Mouse (Mus musculus): ENCODE measurements around the gene Itpr3.

The Itpr3 gene

GRCm38 (mm10) chr17:27056812-27057516, at the start of gene Itpr3:
Itpr3 (plus strand) TSS chr17:27057304.
- DNase-seq (ENCODE audit: low read depth, low spot score): peak; percentile 88

- DNase-seq (ENCODE audit: low read depth, low spot score): no peak
Measured at GRCm38 (mm10) chr17:27008277-27008676, 48.8 kb upstream of the Itpr3 start.

GRCm38 (mm10) chr17:27011167-27011566, 45.9 kb upstream of the Itpr3 start:
- no peak for DNase-seq (ENCODE audit: low read depth, low spot score)

GRCm38 (mm10) chr17:27011998-27012672, 45.0 kb upstream of the Itpr3 start:
- DNase-seq (ENCODE audit: low read depth, low spot score): peak; percentile 82

GRCm38 (mm10) chr17:27012909-27013308, 44.2 kb upstream of the Itpr3 start:
- peak; percentile 40 for DNase-seq (ENCODE audit: low read depth, low spot score)

GRCm38 (mm10) chr17:27017564-27018499, 39.3 kb upstream of the Itpr3 start:
- peak; percentile 95 for DNase-seq (ENCODE audit: low read depth, low spot score)

GRCm38 (mm10) chr17:27018555-27019196, 38.4 kb upstream of the Itpr3 start:
- no peak for DNase-seq (ENCODE audit: low read depth, low spot score)

- DNase-seq (ENCODE audit: low read depth, low spot score): no peak
Measured at GRCm38 (mm10) chr17:27021076-27021475, 36.0 kb upstream of the Itpr3 start.

GRCm38 (mm10) chr17:27021736-27022135, 35.4 kb upstream of the Itpr3 start:
- DNase-seq (ENCODE audit: low read depth, low spot score): no peak

- peak; percentile 36 for DNase-seq (ENCODE audit: low read depth, low spot score)
Measured at GRCm38 (mm10) chr17:27023342-27023741, 33.8 kb upstream of the Itpr3 start.

GRCm38 (mm10) chr17:27025326-27025902, 31.7 kb upstream of the Itpr3 start:
- no peak for DNase-seq (ENCODE audit: low read depth, low spot score)

GRCm38 (mm10) chr17:27025951-27026350, 31.2 kb upstream of the Itpr3 start:
- no peak for DNase-seq (ENCODE audit: low read depth, low spot score)

GRCm38 (mm10) chr17:27027460-27028283, 29.4 kb upstream of the Itpr3 start:
- DNase-seq (ENCODE audit: low read depth, low spot score): peak; percentile 84

GRCm38 (mm10) chr17:27028284-27028795, 28.8 kb upstream of the Itpr3 start:
- DNase-seq (ENCODE audit: low read depth, low spot score): peak; percentile 91

- no peak for DNase-seq (ENCODE audit: low read depth, low spot score)
Measured at GRCm38 (mm10) chr17:27028909-27029308, 28.2 kb upstream of the Itpr3 start, which contains the start of gene Bak1. Bak1 (minus strand) TSS chr17:27029009.

- DNase-seq (ENCODE audit: low read depth, low spot score): no peak
Measured at GRCm38 (mm10) chr17:27029431-27029830, 27.7 kb upstream of the Itpr3 start.

- DNase-seq (ENCODE audit: low read depth, low spot score): no peak
Measured at GRCm38 (mm10) chr17:27030896-27031295, 26.2 kb upstream of the Itpr3 start.

- no peak for DNase-seq (ENCODE audit: low read depth, low spot score)
Measured at GRCm38 (mm10) chr17:27032328-27032727, 24.8 kb upstream of the Itpr3 start.

GRCm38 (mm10) chr17:27032869-27033268, 24.2 kb upstream of the Itpr3 start:
- peak; percentile 85 for DNase-seq (ENCODE audit: low read depth, low spot score)

GRCm38 (mm10) chr17:27036465-27036864, 20.6 kb upstream of the Itpr3 start:
- no peak for DNase-seq (ENCODE audit: low read depth, low spot score)
